Mouse (Mus musculus) B cell, adult (primary cell): ENCODE data around the gene Qpct. TPM values are rescaled to one million over a fixed set of nuclear protein-coding genes. Genes with fewer than 3 reads are reported as not detected.

Experiments
- total RNA-seq: library from RNA; stranded (reverse); gene quantifications from 4 replicates; pipeline ENCODE4 v1.2.4, GENCODE M21; 2023; ENCODE audit not compliant: inconsistent age

Qpct gene
- not detected in 4 replicates for total RNA-seq

GRCm38 (mm10) chr17:79051606-79052005, at the start of gene Qpct:
Gene Qpct (plus strand): TSS chr17:79051906.

GRCm38 (mm10) chr17:79020208-79020983, 31.3 kb upstream of the Qpct start, which contains the start of gene Prkd3:
Gene Prkd3 (minus strand): TSS chr17:79020816.

Other genes with a start within 250 kb of the Qpct start
- 28.9 to 36.5 TPM (median 34.7 TPM) in 4 replicates for gene Heatr5b, start 216.5 kb upstream of the Qpct start, total RNA-seq
- gene Gpatch11, start 216.3 kb upstream of the Qpct start, total RNA-seq: 23.0 to 36.0 TPM (median 29.0 TPM) in 4 replicates
- gene Eif2ak2, start 169.3 kb upstream of the Qpct start, total RNA-seq: 29.5 to 43.2 TPM (median 34.2 TPM) in 4 replicates
- not detected in 4 replicates for gene Sult6b1, start 144.9 kb upstream of the Qpct start, total RNA-seq
- 9.1 to 15.7 TPM (median 12.5 TPM) in 4 replicates for gene Cebpzos, start 135.4 kb upstream of the Qpct start, total RNA-seq
- 102 to 113 TPM (median 109 TPM) in 4 replicates for gene Cebpz, start 114.8 kb upstream of the Qpct start, total RNA-seq
- 14.6 to 27.1 TPM (median 22.5 TPM) in 4 replicates for gene Ndufaf7, start 114.8 kb upstream of the Qpct start, total RNA-seq
- gene Prkd3, start 31.1 kb upstream of the Qpct start, total RNA-seq: 40.7 to 50.1 TPM (median 45.8 TPM) in 4 replicates